Mouse (Mus musculus): ENCODE measurements around the gene Blcap.
A peak's percentile ranks its signal among the peaks of the same experiment; 100 is the strongest.

Blcap gene

DNA sequence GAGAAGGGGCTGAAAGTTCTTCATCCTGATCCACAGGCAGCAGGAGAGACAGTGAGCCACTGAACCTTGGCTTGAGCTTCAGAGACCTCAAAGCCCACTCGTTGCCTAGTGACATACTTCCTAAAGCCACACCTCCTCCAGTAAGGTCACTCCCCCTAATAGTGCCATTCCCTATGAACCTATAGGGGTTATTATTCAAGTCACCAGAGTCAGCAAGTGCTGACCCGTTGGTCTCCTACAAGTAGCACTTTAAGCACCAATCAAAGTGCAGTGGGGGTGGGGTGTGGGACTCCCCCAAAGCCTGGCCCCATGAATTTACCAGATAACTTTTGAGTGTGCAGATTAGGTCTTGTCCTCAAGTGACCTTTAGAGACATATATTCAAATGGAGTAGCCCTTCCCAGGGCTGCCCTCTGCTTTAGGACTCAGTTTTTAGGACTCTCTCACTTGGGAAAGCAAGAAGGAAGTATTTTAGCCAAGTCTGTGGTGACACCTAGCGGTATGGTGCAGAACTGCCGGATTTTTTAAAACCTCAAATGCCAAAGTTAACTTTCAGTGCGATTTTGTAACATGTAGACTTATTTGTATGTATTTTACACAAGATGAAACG is at the start of gene Blcap:
Gene Blcap (minus strand): TSS at position 51 of the 609 bp plus-strand sequence.
- peak; percentile 85 for DNase-seq

DNA sequence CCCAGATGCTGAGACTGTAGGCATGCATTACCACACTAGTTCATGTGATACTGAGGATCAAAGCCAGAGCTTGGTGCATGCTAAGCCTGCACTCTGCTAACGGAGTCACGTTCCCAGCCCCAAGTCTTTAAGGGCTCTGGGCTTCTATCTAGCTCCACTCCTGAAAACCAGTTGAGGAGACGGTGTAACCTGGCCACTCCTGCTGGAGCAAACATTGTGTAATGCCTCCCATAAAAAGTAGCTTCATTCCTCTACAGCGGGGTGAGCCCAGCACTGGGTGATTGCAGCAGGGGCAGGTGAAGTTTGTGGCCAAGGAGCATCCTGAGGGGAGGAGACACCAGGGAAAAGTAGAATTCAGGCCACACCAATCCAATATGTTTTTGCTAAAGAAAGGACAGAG is 47.3 kb upstream of the Blcap start:
- no peak for DNase-seq

DNA sequence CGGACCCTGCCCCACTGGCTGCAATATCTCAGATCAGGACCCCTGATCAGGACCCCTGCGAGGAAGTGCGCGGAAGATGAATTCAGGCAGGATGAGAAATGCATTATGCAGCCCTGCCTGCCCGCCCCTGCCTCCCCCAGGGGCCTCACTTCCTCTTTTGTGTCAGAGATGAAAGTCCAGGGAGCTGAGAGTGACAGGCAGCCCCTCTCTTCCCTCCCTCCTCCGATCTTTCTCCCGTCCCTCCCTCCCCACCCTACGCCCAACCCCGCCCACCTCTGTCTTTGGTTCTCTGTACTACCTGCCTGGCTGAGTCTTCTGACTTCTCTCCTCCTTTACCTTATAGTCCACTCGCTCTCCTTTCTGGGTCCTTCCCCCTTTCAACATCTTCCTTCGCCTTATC is 42.9 kb upstream of the Blcap start:
- DNase-seq: no peak

DNA sequence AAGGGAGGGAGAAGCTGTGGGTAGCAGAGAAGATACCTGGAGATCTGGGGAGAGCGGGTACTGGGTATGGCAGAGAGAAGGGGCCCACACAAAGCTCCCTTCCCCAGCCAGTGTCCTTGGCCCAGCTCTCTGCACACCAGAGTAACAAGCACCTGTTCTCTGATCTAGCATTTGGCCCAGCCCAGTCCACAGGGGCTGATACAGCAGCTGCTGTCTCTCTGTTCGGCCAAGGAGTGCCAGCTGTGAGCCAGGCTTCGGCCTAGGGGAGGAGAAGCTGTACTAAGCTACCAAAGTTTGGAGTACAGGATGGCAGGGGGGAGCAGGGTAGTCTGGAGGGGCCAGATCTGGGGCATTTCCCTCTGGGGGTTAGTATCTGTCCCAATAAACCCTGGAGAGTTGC is 40.7 kb upstream of the Blcap start:
- DNase-seq: no peak

DNA sequence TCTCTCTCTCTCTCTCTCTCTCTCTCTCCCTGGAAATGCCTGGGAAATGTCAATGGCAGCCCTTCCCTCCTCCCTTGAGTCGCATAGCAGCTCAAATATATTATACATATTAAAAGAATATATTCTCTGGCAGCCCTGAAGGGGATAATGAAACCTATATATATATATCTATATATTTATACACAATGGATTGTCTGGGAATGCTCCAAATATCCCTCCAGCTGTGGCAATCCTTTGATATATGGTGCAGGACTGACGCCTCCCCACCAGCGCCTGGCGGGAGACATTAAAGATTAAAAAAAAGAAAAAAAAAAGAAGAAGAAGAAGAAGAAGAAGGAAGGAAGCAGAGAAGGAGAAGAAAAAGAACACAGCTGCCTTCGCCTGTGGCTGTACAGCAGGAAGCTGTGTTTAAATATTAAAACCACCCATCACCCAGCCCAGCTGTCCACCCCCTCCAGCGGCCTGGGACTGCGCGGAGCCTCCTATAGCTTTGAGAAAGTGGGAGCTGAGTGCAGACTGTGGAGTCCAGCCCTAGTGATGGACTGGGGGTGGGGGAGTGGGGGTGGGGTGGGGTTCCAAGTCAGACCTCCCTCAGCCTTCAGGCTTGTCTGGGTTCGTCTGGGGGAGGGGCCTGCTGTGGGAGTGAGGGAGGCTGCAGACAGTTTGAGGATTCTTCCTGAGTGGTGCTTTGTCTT is 36.6 kb upstream of the Blcap start:
- DNase-seq: peak; percentile 50

DNA sequence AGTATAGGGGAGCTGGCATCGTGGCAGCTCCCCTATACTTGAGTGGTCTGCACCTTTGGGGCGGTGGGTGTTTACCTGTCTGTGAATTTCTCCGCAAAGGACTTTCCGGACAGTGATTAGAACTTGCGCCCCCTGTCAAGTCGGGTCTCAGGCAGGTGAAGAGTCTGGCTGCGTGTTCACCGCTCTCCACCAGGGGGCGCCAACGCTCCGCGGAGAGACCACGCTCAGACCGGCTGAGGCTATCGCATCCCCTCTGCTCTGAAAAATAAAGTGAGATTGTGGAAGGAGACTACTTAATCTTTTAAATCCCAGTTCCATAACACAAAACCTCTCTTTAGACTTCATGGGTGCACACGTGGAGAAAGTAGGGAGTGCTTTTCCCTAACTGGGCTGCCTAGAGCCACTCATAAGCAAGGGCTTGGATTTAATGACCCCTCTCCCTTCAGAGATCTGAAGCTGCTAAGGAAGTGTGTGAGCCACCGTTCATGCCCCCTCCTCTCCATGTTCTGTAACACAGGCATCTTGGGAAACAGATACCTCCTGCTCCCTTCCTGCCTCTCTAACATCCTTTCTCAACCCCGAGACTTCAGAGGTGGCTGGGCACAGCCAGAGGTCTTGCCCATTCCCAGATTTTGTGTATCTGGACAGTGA is 34.1 kb upstream of the Blcap start:
- DNase-seq: peak; percentile 90

DNA sequence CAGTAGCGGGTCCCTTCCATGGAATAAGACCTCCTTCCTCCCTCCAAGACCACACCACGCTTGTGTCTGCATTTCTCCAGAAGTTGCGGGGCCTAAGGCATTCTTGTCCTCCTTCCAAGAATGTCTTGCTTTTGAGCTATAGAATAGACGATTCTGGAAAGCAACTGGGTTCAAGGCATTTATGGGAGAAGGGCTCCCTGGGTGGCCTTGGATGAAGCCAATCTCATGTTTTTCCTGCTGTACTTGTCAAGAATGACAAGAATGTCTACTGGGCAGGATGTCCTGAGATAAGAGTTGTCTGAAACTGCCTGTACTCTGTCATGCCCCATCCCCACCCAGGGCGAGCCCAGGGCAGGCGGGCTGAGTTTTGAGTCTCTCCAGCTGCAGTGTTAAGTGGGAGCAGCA is 30.4 kb upstream of the Blcap start:
- peak; percentile 91 for DNase-seq

DNA sequence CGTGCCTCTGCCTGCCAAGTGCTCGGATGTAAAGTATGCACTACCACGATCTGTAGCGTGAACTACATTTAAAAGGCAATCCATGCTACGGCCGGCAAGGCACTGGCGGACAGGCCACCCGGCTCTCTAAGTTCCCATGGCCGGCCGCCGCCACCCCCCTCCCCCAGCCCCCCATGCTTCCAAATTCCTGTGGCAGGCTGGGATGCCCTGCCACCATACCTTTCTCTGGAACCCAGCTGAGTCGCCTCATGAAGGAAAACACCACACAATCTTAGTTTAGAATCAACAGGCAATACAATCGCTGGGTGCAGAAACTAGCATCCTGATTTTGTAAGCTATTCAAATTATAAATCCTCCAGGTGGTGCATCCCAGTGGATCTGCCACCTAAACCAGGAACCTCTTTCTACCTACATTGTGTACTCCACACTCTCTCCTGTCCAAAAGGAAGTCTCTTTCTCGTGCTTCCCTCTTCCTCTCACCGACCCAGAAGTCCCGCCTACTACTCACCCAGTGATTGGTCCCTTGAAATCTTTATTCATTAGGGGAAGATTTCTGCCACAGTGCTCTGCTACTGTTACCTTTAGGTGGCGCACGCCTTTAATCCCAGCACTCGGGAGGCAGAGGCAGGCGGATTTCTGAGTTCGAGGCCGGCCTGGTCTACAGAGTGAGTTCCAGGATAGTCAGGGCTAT is 25.9 kb upstream of the Blcap start:
- DNase-seq: peak; percentile 68

DNA sequence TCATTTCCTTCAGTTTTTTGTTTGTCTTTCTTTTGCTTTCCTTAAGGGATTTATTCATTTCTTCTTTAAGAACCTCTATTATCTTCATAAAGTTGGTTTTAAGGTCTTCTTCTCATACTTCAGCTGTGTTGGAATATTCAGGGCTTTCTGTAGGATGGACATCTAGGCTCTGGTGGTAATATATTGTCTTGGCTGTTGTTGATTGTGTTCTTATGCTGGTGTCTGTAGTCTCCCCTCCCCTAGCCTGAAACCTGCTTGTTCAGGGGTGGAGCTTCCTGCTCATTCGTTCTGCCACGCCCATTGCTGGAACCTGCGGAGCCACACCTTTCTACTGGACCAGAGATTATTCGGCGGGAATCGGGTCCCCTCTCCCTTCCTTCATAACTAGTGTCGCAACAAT is 14.3 kb upstream of the Blcap start:
- peak; percentile 27 for DNase-seq

DNA sequence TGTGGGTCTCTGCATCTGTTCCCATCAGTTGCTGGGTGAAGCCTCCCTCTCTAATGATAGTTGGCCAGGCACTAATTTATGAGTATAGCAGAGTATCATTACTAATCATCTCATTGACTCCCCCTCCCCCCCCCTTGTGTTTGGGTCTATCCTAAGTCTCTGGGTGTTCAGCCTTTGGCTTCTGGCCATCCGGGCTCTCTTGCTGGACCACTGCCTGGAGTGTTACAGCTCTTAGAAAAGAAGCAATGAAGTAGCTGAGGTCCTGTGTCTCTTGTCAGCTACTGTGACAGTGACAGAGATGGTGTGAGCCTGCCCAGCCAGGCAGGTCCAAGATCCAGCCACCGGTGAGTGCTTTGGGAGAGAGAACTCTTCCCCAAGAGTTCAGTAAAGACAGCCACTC is 1.7 kb upstream of the Blcap start:
- DNase-seq: peak; percentile 80

DNA sequence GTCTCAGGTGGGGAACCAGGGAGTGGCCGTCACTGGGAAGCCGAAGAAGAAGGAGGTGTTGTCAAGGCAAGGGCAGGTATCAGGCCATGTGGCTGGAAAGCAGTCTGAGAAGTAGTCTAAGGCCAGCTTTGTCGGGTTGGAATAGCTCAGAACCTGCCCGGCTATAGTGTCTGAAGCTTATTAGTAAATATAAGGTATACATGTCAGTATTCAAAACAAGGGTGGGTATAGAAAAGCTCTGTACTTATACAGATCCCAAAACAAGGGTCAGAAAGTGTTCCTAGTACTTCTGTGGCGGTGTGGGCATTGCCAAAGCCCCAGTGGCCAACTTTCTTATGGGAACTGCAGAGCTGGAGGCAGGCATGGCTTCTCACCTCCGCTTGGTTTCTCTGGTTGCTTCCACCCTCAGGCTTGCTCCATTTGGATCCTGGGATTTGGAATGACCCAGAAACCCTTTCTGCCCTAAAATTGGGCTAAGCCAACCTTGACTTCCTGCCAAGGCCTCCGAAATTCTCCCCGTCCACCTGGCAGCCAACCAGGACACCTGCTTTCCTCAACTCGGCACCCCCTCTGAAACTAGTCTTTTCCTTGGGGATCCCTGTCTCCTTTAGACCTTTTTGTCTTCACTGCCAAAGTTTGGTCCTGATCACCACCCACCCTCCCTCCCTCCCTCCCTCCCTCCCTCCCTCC is 1.1 kb downstream of the Blcap start:
- peak; percentile 69 for DNase-seq

DNA sequence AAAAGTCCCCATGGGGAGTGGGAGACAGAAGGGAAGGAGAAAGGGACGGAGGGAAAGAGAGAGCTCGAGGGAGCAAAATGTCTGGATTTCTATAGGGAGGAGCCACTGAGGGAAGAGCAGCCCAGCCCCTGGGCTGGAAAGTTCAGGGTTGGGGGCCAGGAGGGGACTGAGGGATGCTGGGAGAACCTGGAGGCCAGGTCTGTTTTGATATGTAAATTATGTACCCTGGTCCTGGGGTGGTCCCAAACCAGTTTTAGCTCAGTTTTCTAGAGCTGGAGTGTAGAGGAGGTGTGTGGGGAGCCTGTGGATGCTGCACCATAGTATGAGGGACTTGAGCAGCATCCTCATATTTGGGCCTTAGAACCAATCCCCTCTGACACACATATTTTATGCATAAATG is 2.2 kb downstream of the Blcap start:
- DNase-seq: peak; percentile 71

DNA sequence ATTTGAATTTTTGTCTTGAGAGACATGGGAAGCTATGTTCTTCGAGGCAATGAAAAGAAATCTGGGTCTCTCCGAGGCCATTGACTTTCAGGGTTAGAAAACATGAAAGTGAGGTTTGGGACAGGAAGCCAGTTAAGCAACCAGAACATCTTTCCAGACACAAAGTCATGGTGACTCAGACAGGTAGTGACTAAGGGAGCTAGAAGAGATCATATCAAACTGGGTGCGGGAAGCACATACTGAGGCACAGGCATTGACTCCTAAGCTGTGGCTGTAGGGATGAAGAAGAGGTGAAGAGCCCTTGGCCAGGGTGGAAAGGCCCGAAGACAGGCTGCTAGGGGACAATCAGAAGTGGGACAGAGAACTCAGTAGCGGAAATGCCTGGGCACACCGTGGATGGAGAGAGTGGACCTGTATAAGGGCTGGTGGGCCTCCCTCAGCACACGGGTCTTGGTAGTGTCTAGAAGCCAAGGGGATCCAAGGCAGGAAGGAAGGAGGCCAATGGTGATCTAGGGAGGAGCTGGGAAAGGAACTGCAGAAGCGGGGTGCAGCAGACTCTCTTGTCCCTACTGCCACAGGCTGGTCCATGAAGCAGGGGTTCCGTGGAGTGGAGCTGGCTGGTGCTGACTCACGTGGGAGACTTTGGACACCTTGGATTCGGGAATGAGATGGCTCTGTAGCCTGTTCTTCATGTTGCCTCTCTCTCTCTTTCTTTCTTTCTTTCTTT is 3.7 kb downstream of the Blcap start:
- peak; percentile 90 for DNase-seq

DNA sequence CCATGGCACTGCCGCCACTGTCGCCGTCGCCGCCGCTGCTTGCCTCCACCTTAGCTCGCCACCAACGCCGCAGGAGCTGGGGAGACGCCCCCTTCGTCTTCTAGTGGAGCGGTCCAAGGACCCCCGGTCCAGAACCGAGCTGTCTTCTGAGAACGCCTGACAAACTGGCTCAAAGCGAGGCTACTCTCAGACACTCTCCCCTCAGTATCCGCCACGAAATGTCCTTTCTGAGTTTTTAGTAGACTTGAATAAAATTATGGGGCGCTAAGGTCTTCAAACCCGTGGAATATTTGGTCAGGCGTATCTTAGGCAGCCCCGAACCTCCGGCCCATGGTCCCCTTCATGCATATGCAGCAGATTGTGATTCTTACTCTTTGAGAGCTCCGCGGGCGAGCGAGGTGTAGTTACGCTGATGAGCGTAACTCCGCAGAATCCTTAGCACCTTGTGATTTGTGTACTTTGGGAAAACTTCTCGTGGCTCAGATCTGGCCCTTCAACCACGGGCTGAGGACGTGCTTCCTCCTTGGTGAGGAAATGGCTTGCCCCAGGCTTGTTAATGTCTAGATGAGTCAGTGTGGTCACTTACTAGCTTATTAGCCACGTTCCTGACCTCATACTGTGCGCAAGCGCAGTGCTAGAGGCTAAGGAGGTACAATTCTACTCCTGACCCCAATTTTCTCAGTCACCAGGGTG is 4.7 kb downstream of the Blcap start:
- peak; percentile 99 for DNase-seq

DNA sequence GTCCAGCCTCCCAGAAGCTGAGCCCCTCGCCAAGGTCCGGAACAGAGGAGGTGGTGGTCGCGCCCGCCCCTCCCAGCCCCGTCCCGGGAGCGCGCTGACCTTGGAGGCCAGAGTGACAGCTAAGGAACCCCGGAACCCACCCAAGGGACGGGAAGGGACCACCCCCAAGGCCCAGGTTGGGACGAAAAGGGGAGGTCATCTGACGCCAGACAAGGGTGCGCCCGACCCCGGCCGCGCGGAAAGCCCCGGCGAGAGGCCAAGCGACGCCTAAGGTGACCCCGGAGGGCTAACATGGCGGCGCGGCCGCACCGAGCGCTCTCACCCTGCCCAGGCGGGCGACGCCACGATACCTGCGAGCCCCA is 5.2 kb downstream of the Blcap start:
- DNase-seq: no peak

DNA sequence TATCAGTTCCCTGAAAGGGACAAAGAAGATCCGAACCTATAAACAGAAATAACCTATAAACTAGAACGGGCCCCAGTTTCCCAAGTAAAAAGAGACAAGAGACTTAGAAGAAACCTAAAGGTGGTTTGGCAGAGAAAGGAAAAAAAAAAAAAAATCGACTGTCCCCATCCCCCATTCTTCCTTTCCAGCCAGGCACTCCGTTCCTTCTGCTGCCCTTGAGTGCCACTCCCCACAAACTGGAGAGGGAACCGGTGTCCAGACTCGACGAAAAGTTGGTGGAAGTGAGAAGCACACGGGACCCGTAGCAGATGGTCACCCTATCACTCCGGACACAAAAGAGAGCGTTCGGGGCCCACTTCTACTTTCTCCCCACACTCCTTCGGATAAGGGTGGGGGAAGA is 5.6 kb downstream of the Blcap start:
- DNase-seq: no peak

DNA sequence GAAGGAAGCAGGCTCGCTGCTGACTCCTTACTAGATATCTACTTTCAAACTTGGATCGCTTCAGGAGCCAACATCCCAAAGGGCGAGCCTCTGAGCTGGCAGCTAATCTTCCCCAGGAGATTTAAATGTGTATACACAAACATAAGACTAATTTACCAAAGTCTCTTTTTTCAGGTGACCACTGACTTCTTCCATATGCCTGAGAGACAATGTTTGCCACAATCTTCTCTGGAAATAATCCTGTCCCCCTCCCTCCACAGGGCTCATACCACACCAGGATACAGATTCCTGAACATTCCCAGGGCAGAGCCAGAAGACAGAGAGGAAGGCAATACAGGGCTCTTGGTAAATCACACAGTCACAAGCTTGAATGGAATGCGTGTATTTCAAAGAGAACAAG is 6.4 kb downstream of the Blcap start:
- peak; percentile 77 for DNase-seq

DNA sequence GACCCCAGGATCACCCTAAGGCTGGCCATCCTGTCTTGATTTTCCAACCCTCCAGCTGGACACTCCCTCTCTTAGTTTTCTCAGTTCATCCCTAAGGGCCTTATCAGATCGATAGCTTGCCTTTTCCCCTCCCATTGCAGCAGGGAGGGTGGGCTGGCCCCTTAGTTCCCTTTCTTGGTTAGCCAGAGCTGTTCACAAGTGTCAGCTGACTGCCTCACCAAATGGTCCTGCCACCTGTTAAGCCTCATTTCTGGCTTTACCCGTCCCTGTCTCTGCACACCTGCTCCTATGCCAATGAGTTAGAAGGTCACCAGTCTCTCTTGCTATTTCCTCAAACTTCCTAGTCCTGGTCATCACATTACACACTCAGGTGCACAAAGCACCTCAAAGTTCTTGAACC is 8.0 kb downstream of the Blcap start:
- DNase-seq: peak; percentile 86

DNA sequence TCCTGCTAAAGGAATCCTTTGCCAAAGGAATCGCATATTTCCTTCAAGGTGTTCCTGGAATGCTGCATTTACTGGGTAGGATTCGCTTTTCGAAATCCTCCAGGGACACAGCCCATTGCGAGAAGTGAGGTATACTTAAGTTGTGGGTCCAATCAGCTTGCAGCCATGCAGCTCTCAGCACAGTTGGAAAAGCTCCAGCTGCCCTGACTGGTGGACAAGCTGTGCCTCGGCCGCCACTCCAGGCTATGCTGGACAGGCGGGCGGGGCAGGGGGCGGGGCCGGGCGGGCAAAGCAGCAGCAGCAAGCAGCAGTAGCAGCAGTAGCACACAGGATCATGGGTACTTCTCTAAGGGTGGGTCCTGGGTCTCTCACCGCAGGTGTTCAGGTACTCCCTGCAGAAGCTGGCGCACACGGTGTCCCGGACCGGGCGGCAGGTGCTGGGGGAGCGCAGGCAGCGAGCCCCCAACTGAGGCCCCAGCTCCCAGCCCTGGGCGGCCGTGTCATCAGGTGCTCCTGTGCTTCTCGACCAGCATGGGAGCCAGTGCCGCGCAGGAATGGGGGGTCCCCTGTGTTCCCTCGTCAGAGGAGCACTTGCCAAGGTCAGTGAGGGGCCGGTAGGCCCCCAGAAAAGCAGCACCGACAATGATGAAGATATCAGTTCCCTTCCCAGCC is 9.8 kb downstream of the Blcap start:
- DNase-seq: peak; percentile 99

DNA sequence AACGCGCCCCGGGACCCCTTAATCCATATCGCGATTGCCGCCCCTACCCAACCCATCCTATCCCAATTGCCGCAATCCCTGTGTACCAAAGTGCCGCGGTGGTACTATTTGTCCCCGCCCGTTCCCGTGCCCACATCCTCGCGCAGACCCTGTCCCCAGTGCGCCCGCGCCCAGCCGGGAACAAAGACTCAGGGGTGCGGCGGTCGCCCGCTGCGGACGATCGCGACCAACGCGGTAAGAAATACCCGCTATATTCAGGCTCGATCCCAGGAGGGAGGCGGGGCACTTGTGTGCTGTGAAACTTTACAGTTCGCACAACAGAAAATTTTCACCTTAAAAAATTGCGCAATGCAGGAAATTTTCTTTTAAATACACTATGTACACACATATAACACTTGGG is 10.8 kb downstream of the Blcap start:
- no peak for DNase-seq

DNA sequence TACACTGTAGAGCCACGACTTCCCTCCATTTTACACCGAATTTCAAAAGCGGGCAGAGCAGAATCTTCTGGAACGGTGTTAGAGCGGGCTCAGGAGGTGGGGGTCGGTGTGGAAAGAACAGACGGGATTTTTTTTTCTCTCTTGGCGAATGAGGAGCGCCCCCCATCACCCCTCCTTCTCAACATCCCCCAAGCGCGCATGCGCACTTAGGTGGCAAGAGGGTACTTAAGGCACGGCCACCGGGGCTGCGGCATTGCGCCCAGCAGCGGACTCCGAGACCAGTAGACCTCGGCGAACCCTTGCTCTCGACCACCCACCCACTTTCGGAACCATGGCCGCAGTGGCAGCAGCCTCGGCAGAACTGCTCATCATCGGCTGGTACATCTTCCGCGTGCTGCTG is 11.2 kb downstream of the Blcap start, which contains the start of gene Nnat:
Gene Nnat (plus strand): TSS at position 221 of the 400 bp plus-strand sequence.
- DNase-seq: no peak
